Mouse (Mus musculus) ovary, postnatal 36 days (tissue): ENCODE data around the gene Il25.
"Not testable (repeated sequence)": the region's sequence is repeated elsewhere in the genome, so short reads cannot be mapped to it uniquely, and the experiment has no call there.

Source experiments
- DNase-seq: peaks from one replicate; pipeline ENCODE4 v3.0.0; 2022; ENCODE audit warnings: low spot score, mixed read lengths

The Il25 gene

GRCm38 (mm10) chr14:54953664-54954206 lies 21.2 kb downstream of the Il25 start:
- no peak for DNase-seq

DNA sequence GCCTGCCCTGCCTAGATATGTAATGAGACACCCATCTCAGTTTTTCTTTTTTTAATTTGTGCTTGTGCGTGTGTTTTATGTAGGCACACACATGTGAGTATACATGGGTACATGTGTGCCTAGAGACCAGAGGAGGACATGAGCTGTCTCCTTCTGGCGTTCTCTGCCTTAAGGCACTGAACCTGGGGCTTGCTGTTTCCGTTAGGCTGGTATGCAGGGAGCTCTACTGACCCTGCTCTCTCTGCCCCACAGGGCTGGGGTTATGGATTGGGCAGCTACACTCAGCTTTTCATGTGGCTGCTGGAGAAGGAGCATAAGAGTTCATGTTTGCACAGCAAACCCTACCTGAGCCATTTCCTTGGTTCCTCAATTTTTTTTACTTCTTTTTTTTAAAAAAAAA lies 22.0 kb downstream of the Il25 start:
- no peak for DNase-seq

DNA sequence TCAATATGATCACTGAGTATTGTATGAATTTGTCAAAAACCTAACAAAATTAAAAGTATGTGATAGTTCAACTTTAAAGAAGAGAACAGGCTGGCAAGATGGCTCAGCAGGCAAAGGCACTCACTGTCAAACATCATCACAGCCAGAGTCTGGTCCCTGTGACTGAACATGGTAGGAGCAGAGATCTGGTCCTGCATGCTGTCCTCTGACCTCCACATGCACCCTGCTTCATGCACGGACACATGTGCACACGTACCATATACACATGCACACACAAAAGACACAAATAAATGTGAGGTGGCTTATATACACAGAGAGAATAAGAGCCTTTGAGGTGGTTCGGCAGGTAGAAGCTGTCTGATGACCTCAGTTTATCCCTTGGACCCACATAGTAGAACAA lies 23.0 kb downstream of the Il25 start:
- DNase-seq = no peak

DNA sequence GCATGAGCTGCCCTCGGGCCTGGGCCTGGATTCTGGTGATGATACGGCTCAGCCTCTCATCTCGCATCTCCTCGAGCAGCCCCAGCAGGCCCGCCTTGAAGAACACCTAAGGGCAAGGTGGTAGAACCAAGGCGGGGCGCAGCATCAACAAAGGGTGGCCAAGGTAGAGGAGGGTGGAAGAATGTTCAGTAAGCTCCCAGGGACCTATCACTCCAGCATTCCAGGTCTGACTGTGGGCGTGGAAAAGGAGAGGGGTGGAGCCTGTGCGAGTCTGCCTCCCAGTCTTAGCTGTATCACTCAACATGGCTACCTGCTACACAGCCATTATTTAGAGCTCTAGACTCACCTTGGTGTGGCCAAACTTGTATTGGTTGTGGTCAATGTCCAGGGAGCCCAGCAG lies 24.0 kb downstream of the Il25 start:
- no peak for DNase-seq

DNA sequence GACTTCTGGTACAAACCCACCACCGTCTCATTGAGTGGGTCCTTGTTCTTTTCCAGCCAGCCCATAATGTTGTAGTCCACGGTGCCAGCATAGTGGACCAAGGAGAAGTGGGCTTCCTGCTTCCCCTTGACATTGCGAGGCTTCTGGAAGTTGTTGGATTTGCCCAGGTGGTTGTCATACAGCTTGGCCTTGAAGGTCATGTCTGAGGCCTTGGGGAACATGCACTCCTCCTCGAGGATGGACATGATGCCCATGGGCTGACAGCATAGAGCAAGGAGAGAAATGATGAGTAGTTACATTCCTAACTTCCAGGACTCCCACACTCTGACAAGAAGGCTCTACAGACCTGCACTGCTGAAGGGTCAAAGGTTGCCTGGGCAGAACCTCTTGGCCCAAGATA lies 26.0 kb downstream of the Il25 start:
- no peak for DNase-seq

GRCm38 (mm10) chr14:54959197-54959596 lies 26.7 kb downstream of the Il25 start:
- no peak for DNase-seq

DNA sequence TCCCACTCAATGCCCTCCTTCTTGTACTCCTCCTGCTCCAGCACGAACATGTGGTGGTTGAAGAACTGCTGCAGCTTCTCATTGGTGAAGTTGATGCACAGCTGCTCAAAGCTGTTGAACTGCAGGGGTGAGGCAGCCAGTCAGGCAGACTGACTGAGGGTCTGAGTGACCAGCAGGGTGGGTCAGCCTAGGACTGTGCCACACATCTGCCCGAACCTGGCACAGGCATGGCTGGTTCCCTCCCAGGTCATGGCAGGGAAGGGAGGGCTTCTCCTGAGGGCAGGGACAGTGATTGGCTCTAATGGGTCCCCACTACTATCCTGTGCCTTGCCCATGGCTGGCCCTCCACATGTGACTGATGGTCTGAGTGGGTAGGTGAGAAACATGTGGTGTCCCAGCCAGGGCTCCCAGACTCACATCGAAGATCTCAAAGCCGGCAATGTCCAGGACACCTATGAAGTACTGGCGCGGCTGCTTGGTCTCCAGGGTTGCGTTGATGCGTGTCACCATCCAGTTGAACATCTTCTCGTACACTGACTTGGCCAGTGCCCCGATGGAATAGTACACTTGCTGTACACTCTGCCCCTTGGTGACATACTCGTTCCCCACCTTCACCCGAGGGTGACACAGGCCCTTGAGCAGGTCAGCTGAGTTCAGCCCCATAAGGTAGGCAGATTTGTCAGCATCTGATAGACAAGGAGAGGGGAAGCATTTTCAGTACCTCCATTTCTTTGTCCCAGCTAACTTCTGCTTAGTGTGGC lies 27.5 kb downstream of the Il25 start:
- not testable (repeated sequence) for DNase-seq

GRCm38 (mm10) chr14:54960769-54961168 lies 28.3 kb downstream of the Il25 start:
- no peak for DNase-seq

GRCm38 (mm10) chr14:54961487-54961886 lies 29.0 kb downstream of the Il25 start:
- no peak for DNase-seq

- no peak for DNase-seq
Observed at GRCm38 (mm10) chr14:54962714-54963113, 30.2 kb downstream of the Il25 start.

GRCm38 (mm10) chr14:54963727-54964126 lies 31.2 kb downstream of the Il25 start:
- DNase-seq = no peak

DNA sequence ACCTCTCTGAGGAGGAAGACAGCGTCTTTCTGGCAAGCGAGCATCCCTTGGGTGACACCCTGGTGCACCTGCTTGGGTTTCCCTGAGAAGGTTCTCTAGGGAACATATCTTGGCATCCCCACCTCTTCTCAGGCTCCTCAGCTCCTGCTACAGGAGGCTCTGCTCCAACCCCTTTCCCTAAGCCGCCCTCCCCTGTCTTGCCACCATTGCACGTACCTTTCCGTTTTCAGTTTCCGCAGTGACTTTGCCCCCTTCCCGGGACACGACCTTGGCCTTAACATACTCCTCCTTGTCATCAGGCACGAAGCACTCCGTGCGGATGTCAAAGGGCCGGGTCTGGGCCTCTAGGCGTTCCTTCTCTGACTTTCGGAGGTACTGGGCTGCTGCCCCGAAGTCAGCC lies 32.5 kb downstream of the Il25 start:
- DNase-seq = no peak

DNA sequence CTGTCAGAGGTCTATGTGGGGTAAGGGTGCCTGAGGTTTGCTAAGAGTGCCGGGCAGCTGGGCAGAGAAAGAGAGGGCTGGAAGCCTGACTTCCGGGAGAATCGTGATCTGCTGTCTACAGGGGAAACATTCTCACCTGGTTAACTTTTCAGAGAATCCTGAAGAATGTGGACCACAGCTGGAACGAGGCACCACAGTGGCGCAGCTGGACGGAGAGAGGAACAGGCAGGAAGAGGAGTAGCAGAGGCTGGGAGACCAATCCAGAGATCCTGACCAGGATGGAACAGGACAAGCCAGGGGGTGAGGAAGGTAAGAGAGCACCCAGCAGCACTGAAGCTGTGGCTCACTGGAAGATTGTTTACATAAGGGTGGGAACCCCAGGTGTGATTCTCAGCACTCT lies 33.1 kb downstream of the Il25 start:
- DNase-seq = no peak

GRCm38 (mm10) chr14:54966320-54966977 lies 34.0 kb downstream of the Il25 start, which contains the start of gene Myh6:
TSS of gene Myh6 (minus strand) at chr14:54966927.
- DNase-seq = no peak

DNA sequence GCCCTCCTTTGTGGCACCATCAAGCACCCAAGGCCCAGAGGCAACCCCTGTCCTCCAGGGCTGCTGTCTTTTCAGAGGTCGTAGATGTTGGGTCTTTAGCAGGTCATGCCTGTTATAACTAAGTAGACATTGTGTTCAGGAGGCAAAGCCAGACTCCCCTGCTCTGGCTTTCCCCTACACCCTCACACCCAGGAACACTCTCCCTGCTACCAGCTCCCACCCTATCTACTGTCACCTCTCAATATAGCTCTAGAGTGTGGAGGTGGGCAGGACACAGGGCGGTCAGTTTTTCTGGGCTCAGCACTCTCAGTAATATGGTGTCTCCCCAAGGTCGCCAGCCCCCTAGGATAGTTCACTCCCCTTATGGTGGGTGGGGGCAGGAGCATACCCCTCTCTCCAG lies 35.4 kb downstream of the Il25 start:
- no peak for DNase-seq

DNA sequence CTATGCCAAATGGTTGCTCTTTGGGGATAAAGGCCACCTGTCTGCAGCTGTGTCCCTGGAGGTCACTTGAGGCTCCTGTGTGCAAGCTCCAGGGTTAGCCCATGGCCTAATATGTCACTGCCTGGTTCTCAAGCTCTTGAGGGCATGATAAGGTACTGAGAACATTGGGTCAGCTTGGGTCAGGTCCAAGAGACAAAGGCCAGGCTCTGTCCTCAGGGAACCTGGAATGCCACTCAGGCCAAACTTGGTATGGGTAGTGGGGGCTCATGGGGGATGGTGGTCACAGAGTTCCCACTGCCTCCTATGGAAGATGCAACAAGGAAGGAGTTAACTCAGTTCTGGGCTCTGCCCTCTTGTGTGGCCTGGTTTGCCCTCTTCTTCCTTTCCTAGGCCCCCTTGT lies 35.8 kb downstream of the Il25 start:
- no peak for DNase-seq

DNA sequence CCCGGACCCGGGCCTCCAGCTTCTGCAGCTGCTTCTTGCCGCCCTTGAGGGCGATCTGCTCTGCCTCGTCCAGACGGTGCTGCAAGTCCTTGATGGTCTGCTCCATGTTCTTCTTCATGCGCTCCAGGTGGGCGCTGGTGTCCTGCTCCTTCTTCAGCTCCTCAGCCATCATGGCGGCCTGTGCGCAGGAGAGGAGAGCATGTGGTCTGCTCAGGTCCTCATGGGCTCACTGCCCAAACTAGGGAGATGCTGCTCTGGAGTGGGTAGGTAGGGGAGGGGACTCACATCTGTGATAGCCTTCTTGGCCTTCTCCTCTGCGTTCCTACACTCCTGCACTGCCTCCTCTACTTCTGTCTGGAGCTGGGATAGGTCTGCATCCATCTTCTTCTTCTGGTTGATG lies 40.3 kb downstream of the Il25 start:
- not testable (repeated sequence) for DNase-seq

DNA sequence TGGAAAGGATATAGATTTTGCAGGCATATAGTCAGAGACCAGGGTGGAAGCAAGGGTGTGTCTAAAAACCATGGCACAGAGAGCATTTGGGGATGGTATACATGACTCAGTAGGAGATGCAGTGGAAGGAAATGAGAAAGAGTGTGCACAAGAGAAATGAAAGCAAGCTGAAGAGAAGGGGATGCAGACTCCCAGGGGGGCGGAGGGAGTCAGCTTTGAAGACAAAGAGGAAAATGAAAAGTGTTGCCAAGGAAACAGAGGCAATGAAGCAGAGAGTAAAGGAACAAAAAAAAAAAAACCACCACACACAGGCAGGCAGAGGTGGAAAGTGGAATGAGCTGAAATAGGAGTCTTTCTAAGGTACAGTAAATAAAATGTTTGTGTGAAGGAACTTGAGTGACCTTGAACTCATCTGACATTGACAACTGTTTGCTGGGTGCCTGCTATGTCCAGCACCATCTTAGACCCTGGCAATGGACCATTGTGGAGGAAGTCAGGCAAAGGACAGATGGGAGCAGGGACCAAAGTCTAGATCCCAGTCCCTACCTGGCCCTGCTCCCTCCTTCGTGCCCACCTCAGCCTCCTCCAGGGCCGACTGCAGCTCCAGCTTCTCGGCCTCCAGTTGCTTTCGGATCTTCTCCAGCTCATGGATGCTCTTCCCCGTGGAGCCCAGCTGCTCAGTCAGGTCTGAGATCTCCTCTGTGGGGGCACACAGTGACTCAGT lies 41.7 kb downstream of the Il25 start:
- DNase-seq = no peak

DNA sequence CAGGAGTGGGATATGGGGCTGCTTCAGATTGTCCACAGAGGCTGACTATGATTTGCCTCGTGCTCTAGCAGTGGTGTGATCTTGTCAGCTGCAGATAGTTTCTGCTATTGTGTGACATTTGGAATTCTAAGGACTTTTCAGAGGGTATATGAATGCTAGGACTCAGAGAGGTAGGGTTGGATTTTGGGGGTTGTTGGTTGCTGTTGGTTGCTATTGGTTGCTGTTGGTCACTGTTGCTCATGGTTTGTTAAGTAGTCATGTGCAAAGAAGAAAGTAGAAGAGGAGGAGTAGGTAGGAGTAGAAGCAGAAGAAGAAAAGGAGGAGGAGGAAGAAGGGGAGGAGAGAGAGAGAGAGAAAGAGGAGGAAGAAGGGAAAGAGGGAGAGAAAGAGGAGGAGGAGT lies 44.1 kb downstream of the Il25 start, which contains the start of gene Gm17428:
TSS of gene Gm17428 (plus strand) at position 301 of the 400 bp plus-strand sequence.
- DNase-seq = no peak

GRCm38 (mm10) chr14:54978664-54979063 lies 46.2 kb downstream of the Il25 start:
- DNase-seq = no peak

GRCm38 (mm10) chr14:54981934-54982333 lies 49.4 kb downstream of the Il25 start:
- no peak for DNase-seq
